Mouse (Mus musculus) myocyte (in vitro differentiated cells): ENCODE results near the gene Cant1. TPM values are rescaled to one million over a fixed set of nuclear protein-coding genes. Genes with fewer than 3 reads are reported as not detected.
A peak's percentile ranks its signal among the peaks of the same experiment; 100 is the strongest.

Experiments
- H3K27me3 ChIP-seq: one replicate; pipeline ENCODE4 v1.6.1; 2011; ENCODE audit not compliant: control insufficient read depth, insufficient read depth, insufficient read length
- H3K36me3 ChIP-seq: one replicate; pipeline ENCODE4 v1.6.1; 2011; ENCODE audit not compliant: control insufficient read depth, insufficient read depth
- H3K4me2 ChIP-seq: one replicate; pipeline ENCODE4 v1.6.1; 2011; ENCODE audit warnings: low read depth, control low read depth
- H3K4me3 ChIP-seq: one replicate; pipeline ENCODE4 v1.5.1; 2011; ENCODE audit warnings: mild to moderate bottlenecking, control low read depth, moderate library complexity
- H3K79me2 ChIP-seq: one replicate; pipeline ENCODE4 v1.6.1; 2011; ENCODE audit not compliant: control insufficient read depth, insufficient read depth
- H3ac ChIP-seq: one replicate; pipeline ENCODE4 v1.6.1; 2011; ENCODE audit not compliant: control insufficient read depth, insufficient read length
- CEBPB ChIP-seq: IDR thresholded peaks from 2 replicates; pipeline ENCODE4 v1.6.1; 2011; ENCODE audit warnings: mild to moderate bottlenecking, moderate library complexity; ENCODE audit not compliant: poor library complexity, insufficient read depth, severe bottlenecking
- E2F4 ChIP-seq: IDR thresholded peaks from one replicate; pipeline ENCODE4 v1.6.1; 2011; ENCODE audit warnings: mild to moderate bottlenecking, control low read depth, moderate library complexity; ENCODE audit not compliant: insufficient read depth
- MAX ChIP-seq: IDR thresholded peaks from one replicate; pipeline ENCODE4 v1.6.1; 2011; ENCODE audit warnings: low read depth, mild to moderate bottlenecking, control low read depth
- MYOD1 ChIP-seq, 3 experiments: IDR thresholded peaks; one replicate each; pipeline ENCODE4 v1.6.1; 2011; ENCODE audit warnings: control low read depth in 2 of 3, low read depth in 2 of 3, mild to moderate bottlenecking in 2 of 3, moderate library complexity in 1 of 3; ENCODE audit not compliant: insufficient read length in 2 of 3, control insufficient read depth in 1 of 3
- MYOG ChIP-seq, 3 experiments: IDR thresholded peaks; one replicate each; pipeline ENCODE4 v1.6.1; 2011; ENCODE audit warnings: control low read depth in 2 of 3, low read depth in 2 of 3, mild to moderate bottlenecking in 2 of 3; ENCODE audit not compliant: insufficient read length in 2 of 3, control insufficient read depth in 1 of 3, insufficient read depth in 1 of 3
- POLR2A ChIP-seq: IDR thresholded peaks from one replicate; pipeline ENCODE4 v1.6.1; 2011; ENCODE audit warnings: low read depth, mild to moderate bottlenecking, control low read depth, moderate library complexity; ENCODE audit not compliant: insufficient read length
- POLR2AphosphoS2 ChIP-seq: IDR thresholded peaks from one replicate; pipeline ENCODE4 v1.6.1; 2011; ENCODE audit warnings: low read depth, control low read depth; ENCODE audit not compliant: insufficient read length
- REST ChIP-seq: IDR thresholded peaks from one replicate; pipeline ENCODE4 v1.6.1; 2011; ENCODE audit warnings: mild to moderate bottlenecking, control low read depth, moderate library complexity; ENCODE audit not compliant: insufficient read depth, insufficient read length
- SRF ChIP-seq: IDR thresholded peaks from one replicate; pipeline ENCODE4 v1.6.1; 2011; ENCODE audit warnings: low read depth; ENCODE audit not compliant: control insufficient read depth, insufficient read length
- TCF12 ChIP-seq: IDR thresholded peaks from one replicate; pipeline ENCODE4 v1.6.1; 2011; ENCODE audit warnings: mild to moderate bottlenecking, control low read depth; ENCODE audit not compliant: poor library complexity, insufficient read depth, severe bottlenecking
- TCF3 ChIP-seq: IDR thresholded peaks from one replicate; pipeline ENCODE4 v1.6.1; 2011; ENCODE audit warnings: low read depth, control low read depth; ENCODE audit not compliant: insufficient read length
- USF1 ChIP-seq: IDR thresholded peaks from one replicate; pipeline ENCODE4 v1.6.1; 2011; ENCODE audit warnings: low read depth, mild to moderate bottlenecking, control low read depth, moderate library complexity
- polyA plus RNA-seq: library from polyadenylated mRNA; unstranded; fragments of >200 nt; fragmentation: generic; extraction: Trizol; gene quantifications from one replicate; pipeline ENCODE4 v1.2.1, GENCODE M21; 2012; ENCODE audit warnings: missing spikeins

Gene Cant1
- polyA plus RNA-seq, 1 experiment, result 33.7 TPM

DNA sequence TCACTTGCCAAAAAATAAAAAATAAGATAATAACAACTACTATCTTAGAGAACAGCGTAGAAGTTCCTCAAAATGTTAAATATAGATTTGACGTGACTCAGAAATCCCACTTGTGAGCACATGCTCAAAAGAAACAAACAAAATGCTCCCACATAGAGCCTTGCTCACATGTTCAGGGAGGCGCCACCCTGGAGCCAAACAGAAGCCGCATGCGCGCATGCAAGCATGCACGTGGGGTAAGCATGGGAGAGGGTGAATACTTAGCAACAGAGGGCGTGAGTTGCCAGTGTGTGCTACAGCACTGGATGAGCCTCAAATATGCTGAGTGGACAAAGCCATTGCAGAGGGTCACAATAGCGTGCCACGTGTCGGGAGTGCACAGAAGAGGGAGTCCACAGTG lies 38.1 kb upstream of the Cant1 start:
- Histone ChIP-seq H3K4me2 (no peak overlapping the region), H3K27me3 (peaks cover 29% of the 10 kb centered on the region), H3K36me3 (no peaks in the 10 kb centered on the region), H3K79me2 (no peaks in the 10 kb centered on the region), H3ac (no peak overlapping the region), H3K4me3 (no peak overlapping the region)
- TF ChIP-seq SRF, result no peak
- no peak for TF ChIP-seq MAX
- TF ChIP-seq POLR2AphosphoS2, result no peak
- TF ChIP-seq MYOD1 (IDR thresholded peaks at IDR 0.05; ENCODE audit: control insufficient read depth in 1 of 3, insufficient read length in 2 of 3, low read depth in 2 of 3), result no peak
- TF ChIP-seq REST, result no peak
- no peak for TF ChIP-seq POLR2A
- no peak for TF ChIP-seq CEBPB
- TF ChIP-seq TCF12, result no peak
- no peak for TF ChIP-seq TCF3
- no peak for TF ChIP-seq MYOG (IDR thresholded peaks at IDR 0.05; ENCODE audit: control insufficient read depth in 1 of 3, insufficient read depth in 1 of 3, insufficient read length in 2 of 3, low read depth in 2 of 3)
- no peak for TF ChIP-seq USF1

DNA sequence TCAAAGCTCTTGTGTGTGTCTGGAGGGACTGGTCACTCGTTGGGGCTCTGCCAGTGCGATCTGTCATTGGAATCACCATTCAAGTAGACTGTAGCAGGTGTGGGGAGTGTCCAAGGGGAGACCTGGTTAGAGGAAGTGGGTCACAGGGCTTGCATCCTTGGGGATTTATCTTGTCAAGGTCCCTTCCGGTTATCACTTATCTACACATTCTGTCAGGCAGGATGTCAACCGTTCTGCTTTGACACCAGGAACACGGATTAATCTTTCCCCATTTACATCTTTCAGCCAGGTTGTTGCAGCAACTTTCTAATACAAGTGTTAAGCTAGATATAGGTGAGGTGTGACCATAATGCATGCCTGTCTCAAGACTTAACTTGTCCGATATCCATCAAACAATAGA lies 36.9 kb upstream of the Cant1 start:
- H3ac ChIP-seq, result no peak overlapping the region
- H3K27me3 ChIP-seq, result peaks cover 30% of the 10 kb centered on the region
- H3K4me3 ChIP-seq, result no peak overlapping the region
- H3K79me2 ChIP-seq, result no peaks in the 10 kb centered on the region
- no peak for TF ChIP-seq POLR2AphosphoS2
- TF ChIP-seq TCF3, result no peak
- no peak for TF ChIP-seq POLR2A
- TF ChIP-seq REST, result no peak
- TF ChIP-seq E2F4, result no peak
- TF ChIP-seq MYOD1 (IDR thresholded peaks at IDR 0.05; ENCODE audit: control insufficient read depth in 1 of 3, insufficient read length in 2 of 3, low read depth in 2 of 3), result no peak
- TF ChIP-seq TCF12, result no peak
- TF ChIP-seq USF1, result no peak
- TF ChIP-seq CEBPB, result no peak
- no peak for TF ChIP-seq MYOG (IDR thresholded peaks at IDR 0.05; ENCODE audit: control insufficient read depth in 1 of 3, insufficient read depth in 1 of 3, insufficient read length in 2 of 3, low read depth in 2 of 3)
- TF ChIP-seq MAX, result no peak
- no peak for TF ChIP-seq SRF
- no peaks in the 10 kb centered on the region for H3K36me3 ChIP-seq
- no peak overlapping the region for H3K4me2 ChIP-seq

DNA sequence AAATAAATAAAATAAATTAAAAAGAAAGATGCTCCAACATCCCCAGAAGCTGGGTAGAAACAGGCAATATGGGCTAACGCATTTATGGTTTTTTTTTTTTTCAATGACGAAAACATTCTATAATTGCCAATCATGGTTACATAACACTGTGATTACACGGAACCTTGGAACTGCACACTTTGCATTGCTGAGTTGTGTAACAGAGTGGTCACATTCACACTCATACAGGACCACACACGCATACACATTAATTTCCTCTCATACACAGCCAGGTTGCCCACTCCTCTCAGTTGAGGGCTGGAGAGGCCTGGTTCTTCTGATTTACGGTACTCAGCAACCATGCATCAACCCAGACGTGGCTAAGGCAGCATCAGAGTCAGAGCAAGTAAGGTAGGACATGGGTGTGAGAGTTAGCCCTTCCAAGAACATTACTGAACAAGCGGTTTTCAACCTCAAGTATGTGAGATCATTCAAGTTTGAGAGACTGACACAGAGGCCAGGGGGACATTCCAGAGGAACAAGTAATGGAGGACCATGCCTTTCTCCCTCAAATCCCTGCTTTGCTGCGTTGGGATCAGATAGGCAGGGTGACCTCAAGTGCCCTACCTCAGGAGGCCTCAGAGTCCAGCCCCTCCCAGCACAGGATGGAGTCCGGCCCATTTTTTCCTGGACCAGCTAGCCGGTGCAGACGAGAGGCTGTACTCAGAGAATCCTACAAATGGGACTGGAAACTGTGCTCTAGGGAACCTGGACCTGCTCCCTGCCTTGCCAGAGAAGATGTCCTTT lies 35.2 kb upstream of the Cant1 start:
- Histone ChIP-seq H3K4me3 (no peak overlapping the region), H3K79me2 (no peaks in the 10 kb centered on the region), H3K27me3 (peaks cover 35% of the 10 kb centered on the region), H3K36me3 (no peaks in the 10 kb centered on the region), H3K4me2 (no peak overlapping the region), H3ac (no peak overlapping the region)
- TF ChIP-seq POLR2AphosphoS2 (no peak), MYOD1 (IDR thresholded peaks at IDR 0.05; ENCODE audit: control insufficient read depth in 1 of 3, insufficient read length in 2 of 3, low read depth in 2 of 3) (no peak), POLR2A (no peak), SRF (no peak), MYOG (IDR thresholded peaks at IDR 0.05; ENCODE audit: control insufficient read depth in 1 of 3, insufficient read depth in 1 of 3, insufficient read length in 2 of 3, low read depth in 2 of 3) (no peak), USF1 (no peak), CEBPB (no peak), REST (no peak), TCF12 (no peak), E2F4 (no peak), TCF3 (no peak), MAX (no peak)

DNA sequence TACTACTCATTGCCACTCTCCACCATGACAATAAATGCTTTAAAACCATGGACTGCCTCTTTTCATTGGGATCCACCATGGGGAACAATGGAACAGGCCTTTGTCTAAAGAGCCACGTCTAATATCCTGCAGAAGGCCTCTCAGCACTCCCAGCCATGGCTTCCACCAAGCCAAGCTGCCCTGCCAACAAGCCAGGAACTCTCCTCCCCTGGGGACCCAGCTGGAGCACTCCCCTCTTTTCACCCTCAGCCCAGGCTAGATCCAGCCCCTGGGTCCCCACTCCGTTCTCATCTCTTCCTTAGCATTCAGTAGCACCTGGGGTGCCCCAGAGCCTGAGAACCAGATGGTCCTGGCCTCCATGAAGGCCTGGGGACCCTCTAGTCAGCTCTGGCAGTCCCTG lies 34.1 kb upstream of the Cant1 start:
- Histone ChIP-seq H3K4me3 (no peak overlapping the region), H3K79me2 (no peaks in the 10 kb centered on the region), H3K36me3 (no peaks in the 10 kb centered on the region), H3K4me2 (no peak overlapping the region), H3ac (no peak overlapping the region), H3K27me3 (peaks cover 42% of the 10 kb centered on the region)
- TF ChIP-seq MYOD1 (IDR thresholded peaks at IDR 0.05; ENCODE audit: control insufficient read depth in 1 of 3, insufficient read length in 2 of 3, low read depth in 2 of 3) (no peak), TCF3 (no peak), MAX (no peak)

DNA sequence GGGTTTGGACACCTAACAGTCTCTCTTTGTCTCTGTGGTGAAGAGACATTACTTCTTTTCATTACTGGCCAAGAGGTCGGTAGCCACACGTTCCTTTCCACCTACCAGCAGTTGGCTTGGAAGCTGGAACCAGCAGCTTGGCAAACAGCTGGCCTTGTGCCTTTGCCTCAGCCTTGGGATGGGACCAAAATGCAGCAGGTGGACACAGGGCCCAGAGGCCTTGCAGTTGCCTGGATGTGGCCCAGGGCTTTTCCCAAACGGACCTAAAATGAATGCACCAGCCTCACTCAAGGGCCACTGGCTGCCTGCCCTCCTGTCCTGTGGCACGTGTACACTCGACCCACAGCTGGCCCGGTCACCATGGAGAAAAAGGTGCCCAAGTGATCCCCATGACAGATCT lies 32.3 kb upstream of the Cant1 start:
- H3K27me3 ChIP-seq, result peaks cover 32% of the 10 kb centered on the region
- TF ChIP-seq MYOG (IDR thresholded peaks at IDR 0.05; ENCODE audit: control insufficient read depth in 1 of 3, insufficient read depth in 1 of 3, insufficient read length in 2 of 3, low read depth in 2 of 3) (peak in 2 of 3 experiments; percentile 40 to 75), MYOD1 (IDR thresholded peaks at IDR 0.05; ENCODE audit: control insufficient read depth in 1 of 3, insufficient read length in 2 of 3, low read depth in 2 of 3) (peak in 2 of 3 experiments; percentile 51 to 68), SRF (no peak), TCF3 (peak; percentile 29), CEBPB (no peak)
- H3K4me2 ChIP-seq, result no peak overlapping the region
- H3K4me3 ChIP-seq, result no peak overlapping the region
- H3K36me3 ChIP-seq, result no peaks in the 10 kb centered on the region
- H3K79me2 ChIP-seq, result no peaks in the 10 kb centered on the region
- no peak overlapping the region for H3ac ChIP-seq
